Mouse (Mus musculus) heart, embryonic 12.5 days (tissue): Measurements from ENCODE around the gene Ttll13. TPM values are rescaled to one million over a fixed set of nuclear protein-coding genes. Genes with fewer than 3 reads are reported as not detected.
A peak's percentile ranks its signal among the peaks of the same experiment; 100 is the strongest.

Experiments
- ATAC-seq: fragments of 200-750 bp; cut with Nextera tagmentation; 2 replicates; pipeline ENCODE4 v1.8.0; 2017; ENCODE audit warnings: moderate TSS enrichment, moderate library complexity; ENCODE audit not compliant: insufficient number of reproducible peaks, low FRiP score
- H3K27ac ChIP-seq: fragments of 300-500 bp; sonication (generic); 2 replicates; pipeline ENCODE4 v1.5.1; 2016; ENCODE audit warnings: mild to moderate bottlenecking, moderate library complexity; ENCODE audit not compliant: poor library complexity, severe bottlenecking
- H3K27me3 ChIP-seq: fragments of 300-500 bp; sonication (generic); replicated peaks from 2 replicates; pipeline ENCODE4 v1.6.1; 2016; ENCODE audit warnings: mild to moderate bottlenecking, moderate library complexity
- H3K36me3 ChIP-seq: fragments of 300-500 bp; sonication (generic); 2 replicates; pipeline ENCODE4 v1.6.1; 2016; ENCODE audit warnings: mild to moderate bottlenecking, moderate library complexity
- H3K4me1 ChIP-seq: fragments of 300-500 bp; sonication (generic); replicated peaks from 2 replicates; pipeline ENCODE4 v1.6.1; 2016; ENCODE audit warnings: mild to moderate bottlenecking
- H3K4me2 ChIP-seq: fragments of 300-500 bp; sonication (generic); 2 replicates; pipeline ENCODE4 v1.6.1; 2016; ENCODE audit warnings: mild to moderate bottlenecking, moderate library complexity
- H3K4me3 ChIP-seq: fragments of 300-500 bp; sonication (generic); 2 replicates; pipeline ENCODE4 v1.5.1; 2016; ENCODE audit warnings: mild to moderate bottlenecking
- H3K9ac ChIP-seq: fragments of 300-500 bp; sonication (generic); 2 replicates; pipeline ENCODE4 v1.6.1; 2016; ENCODE audit warnings: mild to moderate bottlenecking, moderate library complexity
- H3K9me3 ChIP-seq: fragments of 300-500 bp; sonication (generic); replicated peaks from 2 replicates; pipeline ENCODE4 v1.6.1; 2016; ENCODE audit warnings: mild to moderate bottlenecking, moderate library complexity
- WGBS: fragments of 180-500 bp; shearing (Covaris S2); methylation state at CpG from one replicate; pipeline ENCODE4 v1.1.7; 2016; 5-methylcytosine and 5-hydroxymethylcytosine counted together
- polyA plus RNA-seq: library from polyadenylated mRNA; unstranded; fragments of >200 nt; fragmentation: Nextera tagmentation; extraction: Ambion mirVana; gene quantifications from 2 replicates; pipeline ENCODE4 v1.2.1, GENCODE M21; 2016

Gene Ttll13
- polyA plus RNA-seq, 1 experiment from 2014 or later: 0.26 TPM

- Histone ChIP-seq H3K4me2 (no peak overlapping the region), H3K4me1 (peaks cover 19% of the 10 kb centered on the region), H3K36me3 (peaks cover 33% of the 10 kb centered on the region), H3K9me3 (no peaks in the 10 kb centered on the region), H3K4me3 (no peak overlapping the region), H3K27me3 (no peaks in the 10 kb centered on the region), H3K27ac (no peak overlapping the region), H3K9ac (no peak overlapping the region)
- no peak for ATAC-seq
- 70% methylated on average over 1 of the region's 1 CpGs for WGBS
These were observed 21.6 kb downstream of the Ttll13 start for GRCm38 (mm10) chr7:80267764-80268163.

GRCm38 (mm10) chr7:80268897-80269750 lies 22.9 kb downstream of the Ttll13 start, which contains the start of gene Vps33b:
Gene Vps33b (plus strand): TSS chr7:80269649.
- Histone ChIP-seq H3K4me1 (peaks cover 19% of the 10 kb centered on the region), H3K4me2 (peak within 1 kb of the TSS; percentile 80), H3K36me3 (peaks cover 44% of the 10 kb centered on the region), H3K27ac (peak within 1 kb of the TSS; percentile 70), H3K27me3 (no peaks in the 10 kb centered on the region), H3K4me3 (peak within 1 kb of the TSS; percentile 76), H3K9ac (peak within 1 kb of the TSS; percentile 80), H3K9me3 (peaks cover 6% of the 10 kb centered on the region)
- 4% methylated on average over 21 of the region's 21 CpGs for WGBS
- ATAC-seq: peak; percentile 89

- Histone ChIP-seq H3K27me3 (no peaks in the 10 kb centered on the region), H3K36me3 (peaks cover 44% of the 10 kb centered on the region), H3K4me2 (peak overlapping the region; percentile 80), H3K4me3 (peak overlapping the region; percentile 76), H3K4me1 (peaks cover 19% of the 10 kb centered on the region), H3K27ac (peak overlapping the region; percentile 70), H3K9me3 (peaks cover 13% of the 10 kb centered on the region), H3K9ac (peak overlapping the region; percentile 80)
- under 1% methylated on average over 23 of the region's 23 CpGs for WGBS
- peak; percentile 81 for ATAC-seq
These were observed 23.6 kb downstream of the Ttll13 start for GRCm38 (mm10) chr7:80269751-80270255.

- Histone ChIP-seq H3K4me3 (no peak overlapping the region), H3K27ac (no peak overlapping the region), H3K27me3 (no peaks in the 10 kb centered on the region), H3K9me3 (peaks cover 19% of the 10 kb centered on the region), H3K4me1 (peaks cover 17% of the 10 kb centered on the region), H3K36me3 (peaks cover 57% of the 10 kb centered on the region), H3K4me2 (no peak overlapping the region), H3K9ac (no peak overlapping the region)
- 88% methylated on average over 2 of the region's 2 CpGs for WGBS
- ATAC-seq: no peak
These were observed 27.3 kb downstream of the Ttll13 start for GRCm38 (mm10) chr7:80273456-80273855.

- 90% methylated on average over 4 of the region's 4 CpGs for whole genome bisulfite sequencing
- Histone ChIP-seq H3K27me3 (no peaks in the 10 kb centered on the region), H3K36me3 (peaks cover 78% of the 10 kb centered on the region), H3K9me3 (peaks cover 19% of the 10 kb centered on the region), H3K4me3 (no peak overlapping the region), H3K27ac (no peak overlapping the region), H3K4me2 (no peak overlapping the region), H3K9ac (no peak overlapping the region), H3K4me1 (no peaks in the 10 kb centered on the region; the same call in 1 of the 2 replicates)
- ATAC-seq: no peak
These were observed 30.2 kb downstream of the Ttll13 start for GRCm38 (mm10) chr7:80276374-80276773.

- no peaks in the 10 kb centered on the region for H3K27me3 ChIP-seq
- H3K9me3 ChIP-seq: peaks cover 3% of the 10 kb centered on the region
- H3K4me1 ChIP-seq: peaks cover 4% of the 10 kb centered on the region; the same call in 1 of the 2 replicates
- 85% methylated on average over 10 of the region's 10 CpGs for WGBS
- H3K4me2 ChIP-seq: no peak overlapping the region
- H3K27ac ChIP-seq: no peak overlapping the region
- no peak for ATAC-seq
- H3K9ac ChIP-seq: no peak overlapping the region
- H3K36me3 ChIP-seq: peaks cover 75% of the 10 kb centered on the region
- no peak overlapping the region for H3K4me3 ChIP-seq
These were observed 33.9 kb downstream of the Ttll13 start for GRCm38 (mm10) chr7:80280032-80280431.

GRCm38 (mm10) chr7:80280998-80281397 lies 34.8 kb downstream of the Ttll13 start:
- H3K9me3 ChIP-seq: no peaks in the 10 kb centered on the region
- WGBS: 87% methylated on average over 2 of the region's 2 CpGs

GRCm38 (mm10) chr7:80281646-80282045 lies 35.5 kb downstream of the Ttll13 start:
- peaks cover 77% of the 10 kb centered on the region for H3K36me3 ChIP-seq
- H3K4me3 ChIP-seq: no peak overlapping the region
- H3K27me3 ChIP-seq: no peaks in the 10 kb centered on the region
- no peaks in the 10 kb centered on the region for H3K9me3 ChIP-seq
- no peak overlapping the region for H3K9ac ChIP-seq
- no peak for ATAC-seq
- no peak overlapping the region for H3K27ac ChIP-seq
- 88% methylated on average over 3 of the region's 3 CpGs for WGBS
- H3K4me2 ChIP-seq: no peak overlapping the region
- peaks cover 4% of the 10 kb centered on the region; the same call in 1 of the 2 replicates for H3K4me1 ChIP-seq

More at GRCm38 (mm10) chr7:80280998-80281397, 34.8 kb downstream of the Ttll13 start:
- no peak for ATAC-seq
- Histone ChIP-seq H3K4me3 (no peak overlapping the region), H3K27me3 (no peaks in the 10 kb centered on the region), H3K4me2 (no peak overlapping the region), H3K4me1 (peaks cover 4% of the 10 kb centered on the region; the same call in 1 of the 2 replicates), H3K27ac (no peak overlapping the region), H3K9ac (no peak overlapping the region), H3K36me3 (peaks cover 77% of the 10 kb centered on the region)

- peaks cover 76% of the 10 kb centered on the region for H3K36me3 ChIP-seq
- 53% methylated on average over 3 of the region's 3 CpGs for WGBS
- peak; percentile 25; the same call in 1 of the 2 replicates for ATAC-seq
- peaks cover 4% of the 10 kb centered on the region; the same call in 1 of the 2 replicates for H3K4me1 ChIP-seq
- H3K4me3 ChIP-seq: no peak overlapping the region
- H3K9me3 ChIP-seq: no peaks in the 10 kb centered on the region
- H3K27me3 ChIP-seq: no peaks in the 10 kb centered on the region
- peak overlapping the region; percentile 56 for H3K27ac ChIP-seq
- H3K9ac ChIP-seq: 0 out of 2 replicates have a peak overlapping the region, but pooled peaks have one; percentile 25
- no peak overlapping the region for H3K4me2 ChIP-seq
These were observed 37.2 kb downstream of the Ttll13 start for GRCm38 (mm10) chr7:80283226-80283918.

- Histone ChIP-seq H3K9me3 (no peaks in the 10 kb centered on the region), H3K27ac (no peak overlapping the region), H3K9ac (no peak overlapping the region), H3K36me3 (peaks cover 73% of the 10 kb centered on the region), H3K4me2 (no peak overlapping the region), H3K4me3 (no peak overlapping the region), H3K27me3 (no peaks in the 10 kb centered on the region), H3K4me1 (peaks cover 4% of the 10 kb centered on the region; the same call in 1 of the 2 replicates)
- WGBS: 74% methylated on average over 5 of the region's 5 CpGs
- no peak for ATAC-seq
These were observed 38.2 kb downstream of the Ttll13 start for GRCm38 (mm10) chr7:80284391-80284790.

- no peaks in the 10 kb centered on the region; the same call in 1 of the 2 replicates for H3K9me3 ChIP-seq
- peaks cover 4% of the 10 kb centered on the region; the same call in 1 of the 2 replicates for H3K4me1 ChIP-seq
- ATAC-seq: no peak
- peaks cover 73% of the 10 kb centered on the region for H3K36me3 ChIP-seq
- H3K4me3 ChIP-seq: no peak overlapping the region
- H3K9ac ChIP-seq: no peak overlapping the region
- no peaks in the 10 kb centered on the region for H3K27me3 ChIP-seq
- no peak overlapping the region for H3K4me2 ChIP-seq
- H3K27ac ChIP-seq: no peak overlapping the region
- WGBS: 90% methylated on average over 6 of the region's 6 CpGs
These were observed 39.5 kb downstream of the Ttll13 start for GRCm38 (mm10) chr7:80285725-80286124.
